Mouse (Mus musculus): ENCODE data around the gene Pamr1.

- TF ChIP-seq CTCF (IDR thresholded peaks at IDR 0.05; ENCODE audit: borderline replicate concordance, control insufficient read depth, extremely low read depth, insufficient read depth, low read length, poor library complexity) = no peak
- no peak for TF ChIP-seq POLR2A (IDR thresholded peaks at IDR 0.05; ENCODE audit: control insufficient read depth, extremely low read depth, insufficient read depth, low read length, poor library complexity)
Observed at GRCm38 (mm10) chr2:102658661-102659520, 109.1 kb downstream of the Pamr1 start.

Data from thymus, adult 2 months (tissue).